Mouse (Mus musculus): ENCODE results near the gene Exd1.

DNA sequence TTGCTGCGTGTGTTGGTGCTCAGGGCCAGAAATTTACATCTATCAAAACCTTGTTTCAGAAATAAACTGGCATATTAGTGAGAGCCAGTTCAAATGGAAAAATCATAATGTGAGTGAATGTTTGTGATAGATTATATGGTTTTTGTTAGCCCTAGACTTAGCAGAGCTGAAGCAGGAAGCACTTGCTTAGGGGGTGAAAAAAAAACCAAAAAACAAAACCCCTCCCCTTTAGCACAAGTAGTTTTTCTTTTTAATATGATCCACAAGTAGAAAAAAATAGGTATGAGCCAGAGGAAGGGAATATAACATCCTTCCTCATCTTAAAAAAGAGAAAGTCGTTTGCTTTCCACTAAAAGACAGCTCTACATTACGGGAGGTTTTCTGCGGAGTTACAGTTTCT lies 47.9 kb upstream of the Exd1 start:
- TF ChIP-seq POLR2A (IDR thresholded peaks at IDR 0.05; ENCODE audit: insufficient read depth, low read length) = no peak
- TF ChIP-seq CTCF (IDR thresholded peaks at IDR 0.05; ENCODE audit: low read depth, low read length) = no peak
